Mouse (Mus musculus) limb, embryonic 11.5 days (tissue): Measurements from ENCODE around the gene Grk1. TPM values are rescaled to one million over a fixed set of nuclear protein-coding genes. Genes with fewer than 3 reads are reported as not detected.
A peak's percentile ranks its signal among the peaks of the same experiment; 100 is the strongest.

Source experiments
- ATAC-seq: fragments of 200-750 bp; cut with Nextera tagmentation; 2 replicates; pipeline ENCODE4 v1.8.0; 2017; ENCODE audit warnings: low read depth; ENCODE audit not compliant: insufficient number of reproducible peaks, low FRiP score, low TSS enrichment
- DNase-seq: peaks from one replicate; pipeline ENCODE4 v3.0.0-alpha.2; 2015; ENCODE audit warnings: low spot score
- H3K27ac ChIP-seq: fragments of 300-500 bp; sonication (generic); replicated peaks from 2 replicates; pipeline ENCODE4 v1.5.1; 2014; ENCODE audit warnings: low read depth, mild to moderate bottlenecking, low read length
- H3K27me3 ChIP-seq: fragments of 300-500 bp; sonication (generic); 2 replicates; pipeline ENCODE4 v1.6.1; 2014; ENCODE audit warnings: mild to moderate bottlenecking, low read length, mixed read lengths; ENCODE audit not compliant: control insufficient read depth, insufficient read depth
- H3K36me3 ChIP-seq: fragments of 300-500 bp; sonication (generic); 2 replicates; pipeline ENCODE4 v1.6.1; 2014; ENCODE audit warnings: mild to moderate bottlenecking, low read length, moderate library complexity, mixed read lengths; ENCODE audit not compliant: control insufficient read depth, insufficient read depth
- H3K4me1 ChIP-seq: fragments of 300-500 bp; sonication (generic); 2 replicates; pipeline ENCODE4 v1.6.1; 2014; ENCODE audit warnings: low read length, mixed read lengths; ENCODE audit not compliant: control insufficient read depth, insufficient read depth
- H3K4me2 ChIP-seq: fragments of 300-500 bp; sonication (generic); 2 replicates; pipeline ENCODE4 v1.6.1; 2014; ENCODE audit warnings: low read depth, mild to moderate bottlenecking, moderate library complexity; ENCODE audit not compliant: severe bottlenecking
- H3K4me3 ChIP-seq: fragments of 300-500 bp; sonication (generic); 2 replicates; pipeline ENCODE4 v1.5.1; 2014; ENCODE audit warnings: low read depth, low read length
- H3K9ac ChIP-seq: fragments of 300-500 bp; sonication (generic); 2 replicates; pipeline ENCODE4 v1.6.1; 2014; ENCODE audit warnings: mild to moderate bottlenecking, low read length
- H3K9me3 ChIP-seq: fragments of 300-500 bp; sonication (generic); 2 replicates; pipeline ENCODE4 v1.6.1; 2016; ENCODE audit warnings: low read length; ENCODE audit not compliant: control insufficient read depth
- WGBS: fragments of 180-500 bp; shearing (Covaris S2); extraction: QIAGEN DNeasy Blood & Tissue Kit; methylation state at CpG from one replicate; pipeline ENCODE4 v1.1.7; 2014; 5-methylcytosine and 5-hydroxymethylcytosine counted together
- polyA plus RNA-seq: library from polyadenylated mRNA; unstranded; fragments of >200 nt; fragmentation: Nextera tagmentation; extraction: Ambion mirVana; gene quantifications from 2 replicates; pipeline ENCODE4 v1.2.1, GENCODE M21; 2014

The Grk1 gene
- polyA plus RNA-seq, 1 experiment from 2014 or later: not detected

GRCm38 (mm10) chr8:13386366-13386765, 18.5 kb upstream of the Grk1 start:
- H3K9ac ChIP-seq: no peak overlapping the region
- no peak for ATAC-seq

DNA sequence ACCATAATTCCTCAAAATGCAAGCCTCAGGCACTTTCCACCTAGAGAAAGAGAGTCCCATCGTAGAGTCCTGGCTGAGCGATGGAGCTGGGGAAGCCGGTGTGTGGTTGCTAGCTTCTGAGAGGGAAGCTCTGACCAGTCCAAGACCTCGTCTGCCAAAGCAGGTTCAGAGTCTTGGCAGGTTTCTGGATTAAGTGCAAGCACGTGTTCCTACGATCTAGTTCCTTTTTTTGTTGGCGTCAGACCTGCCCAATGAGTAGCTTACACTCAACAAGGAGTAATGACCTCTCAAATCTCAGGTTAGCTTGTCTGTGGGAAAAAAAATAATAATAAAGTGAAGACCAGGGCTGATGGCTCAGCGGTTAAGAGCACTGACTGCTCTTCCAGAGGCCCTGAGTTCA, 17.2 kb upstream of the Grk1 start:
- Histone ChIP-seq H3K4me2 (no peak overlapping the region), H3K27me3 (no peaks in the 10 kb centered on the region), H3K4me3 (no peak overlapping the region), H3K27ac (no peak overlapping the region), H3K9me3 (no peaks in the 10 kb centered on the region), H3K9ac (no peak overlapping the region), H3K36me3 (no peaks in the 10 kb centered on the region), H3K4me1 (no peaks in the 10 kb centered on the region)
- WGBS: 85% methylated on average over 8 of the region's 8 CpGs
- ATAC-seq (no peak), DNase-seq (no peak)

More at GRCm38 (mm10) chr8:13386366-13386765, 18.5 kb upstream of the Grk1 start:
- H3K27me3 ChIP-seq: no peaks in the 10 kb centered on the region
- no peak for DNase-seq
- no peaks in the 10 kb centered on the region for H3K4me1 ChIP-seq
- H3K4me2 ChIP-seq: no peak overlapping the region
- H3K9me3 ChIP-seq: no peaks in the 10 kb centered on the region
- H3K27ac ChIP-seq: no peak overlapping the region
- 83% methylated on average over 13 of the region's 13 CpGs for WGBS
- H3K36me3 ChIP-seq: no peaks in the 10 kb centered on the region
- no peak overlapping the region for H3K4me3 ChIP-seq

GRCm38 (mm10) chr8:13388744-13389143, 16.1 kb upstream of the Grk1 start:
- Histone ChIP-seq H3K4me3 (no peak overlapping the region), H3K4me1 (no peaks in the 10 kb centered on the region), H3K9ac (no peak overlapping the region), H3K4me2 (no peak overlapping the region), H3K27ac (no peak overlapping the region), H3K36me3 (no peaks in the 10 kb centered on the region), H3K27me3 (no peaks in the 10 kb centered on the region), H3K9me3 (no peaks in the 10 kb centered on the region)
- no peak for DNase-seq
- 90% methylated on average over 2 of the region's 2 CpGs for WGBS
- ATAC-seq: no peak

DNA sequence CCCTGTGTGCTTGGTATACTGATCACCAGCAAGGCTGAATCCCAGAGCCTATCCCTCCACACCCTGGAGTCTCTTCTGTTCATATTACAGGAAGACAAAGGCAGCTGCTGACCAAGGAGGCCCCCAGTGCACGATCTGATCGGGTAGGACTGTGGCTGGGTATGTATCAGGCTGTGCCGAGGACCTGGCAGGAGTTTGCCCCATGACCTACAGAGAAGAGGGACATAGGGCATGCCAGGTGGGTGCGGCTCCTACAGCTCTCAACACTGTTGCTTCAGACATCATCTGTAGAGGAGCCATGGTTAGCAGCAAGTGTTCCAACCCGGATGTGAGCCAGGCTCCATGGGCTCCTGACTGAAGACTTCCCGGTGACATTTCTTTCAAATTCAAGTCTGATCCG, 11.0 kb upstream of the Grk1 start:
- Histone ChIP-seq H3K36me3 (no peaks in the 10 kb centered on the region), H3K27me3 (no peaks in the 10 kb centered on the region), H3K4me2 (no peak overlapping the region), H3K4me1 (no peaks in the 10 kb centered on the region), H3K9ac (no peak overlapping the region), H3K9me3 (no peaks in the 10 kb centered on the region), H3K4me3 (no peak overlapping the region), H3K27ac (no peak overlapping the region)
- 94% methylated on average over 7 of the region's 7 CpGs for WGBS
- DNase-seq (no peak), ATAC-seq (no peak)

DNA sequence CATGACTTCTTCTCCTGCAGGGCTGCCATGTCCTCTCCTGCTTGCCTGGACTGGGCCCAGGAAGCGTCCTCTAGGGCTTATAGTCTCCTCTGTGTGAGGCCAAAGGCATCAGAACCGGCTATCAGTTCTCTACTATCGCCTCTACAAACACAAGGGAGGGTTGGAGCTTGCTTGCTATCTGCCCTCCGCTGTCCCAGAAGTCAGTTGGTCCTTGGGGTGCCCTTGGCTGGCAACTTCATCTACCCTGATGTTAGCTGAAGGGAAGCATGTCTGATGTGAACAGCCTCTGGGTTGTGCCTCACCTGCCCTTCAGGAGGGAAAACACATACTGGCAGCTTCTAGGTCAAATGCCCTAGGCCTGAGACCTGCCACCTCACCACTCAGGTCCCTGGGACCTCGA, 8.2 kb upstream of the Grk1 start, which contains the start of gene Atp4b:
Atp4b (minus strand) TSS at position 101 of the 400 bp plus-strand sequence.
- no peaks in the 10 kb centered on the region for H3K27me3 ChIP-seq
- WGBS: 80% methylated on average over 5 of the region's 5 CpGs

GRCm38 (mm10) chr8:13403517-13403916, 1.4 kb upstream of the Grk1 start:
- Histone ChIP-seq H3K4me1 (no peaks in the 10 kb centered on the region), H3K4me3 (no peak overlapping the region), H3K36me3 (no peaks in the 10 kb centered on the region), H3K9me3 (no peaks in the 10 kb centered on the region), H3K4me2 (no peak overlapping the region), H3K27me3 (no peaks in the 10 kb centered on the region), H3K27ac (no peak overlapping the region), H3K9ac (no peak overlapping the region)
- no peak for ATAC-seq
- DNase-seq: no peak
- 74% methylated on average over 6 of the region's 6 CpGs for WGBS

More for the DNA sequence above, 8.2 kb upstream of the Grk1 start, which contains the start of gene Atp4b:
- Histone ChIP-seq H3K4me1 (no peaks in the 10 kb centered on the region), H3K27ac (no peak within 1 kb of the TSS), H3K9me3 (no peaks in the 10 kb centered on the region), H3K9ac (no peak within 1 kb of the TSS), H3K4me3 (no peak within 1 kb of the TSS), H3K4me2 (no peak within 1 kb of the TSS), H3K36me3 (no peaks in the 10 kb centered on the region)
- no peak for ATAC-seq
- no peak for DNase-seq

GRCm38 (mm10) chr8:13406011-13406410, 1.1 kb downstream of the Grk1 start:
- no peaks in the 10 kb centered on the region for H3K27me3 ChIP-seq
- WGBS: 84% methylated on average over 5 of the region's 5 CpGs
- H3K9ac ChIP-seq: no peak overlapping the region
- no peaks in the 10 kb centered on the region for H3K36me3 ChIP-seq
- no peaks in the 10 kb centered on the region for H3K4me1 ChIP-seq
- H3K9me3 ChIP-seq: no peaks in the 10 kb centered on the region
- H3K4me2 ChIP-seq: no peak overlapping the region
- H3K27ac ChIP-seq: no peak overlapping the region
- ATAC-seq (no peak), DNase-seq (no peak)
- no peak overlapping the region for H3K4me3 ChIP-seq

DNA sequence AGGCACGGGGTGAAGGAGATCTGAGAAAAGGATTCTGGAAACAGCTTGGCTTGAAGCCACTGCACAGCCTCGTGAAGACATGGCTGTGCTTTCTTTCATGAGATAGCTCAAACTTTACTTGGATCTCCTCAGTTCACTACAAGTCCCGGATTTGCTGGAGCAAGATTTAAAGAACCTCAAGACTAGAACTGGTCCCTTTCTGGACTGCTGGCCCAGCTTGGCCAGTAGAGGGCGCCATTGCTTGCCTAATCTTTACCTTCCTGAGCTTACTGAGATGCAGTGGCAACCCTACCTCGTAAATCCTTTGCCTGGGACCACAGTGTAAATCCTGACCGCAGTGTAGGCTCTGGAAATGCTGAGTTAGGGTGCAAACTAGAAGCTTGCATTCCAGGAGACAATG, 6.7 kb downstream of the Grk1 start:
- Histone ChIP-seq H3K27ac (no peak overlapping the region), H3K27me3 (no peaks in the 10 kb centered on the region), H3K4me1 (no peaks in the 10 kb centered on the region), H3K9ac (no peak overlapping the region), H3K4me3 (no peak overlapping the region), H3K36me3 (no peaks in the 10 kb centered on the region), H3K4me2 (no peak overlapping the region), H3K9me3 (no peaks in the 10 kb centered on the region)
- ATAC-seq: no peak
- DNase-seq: peak; percentile 80
- 26% methylated on average over 6 of the region's 6 CpGs for WGBS

- no peak overlapping the region for H3K4me3 ChIP-seq
- H3K9ac ChIP-seq: no peak overlapping the region
- no peaks in the 10 kb centered on the region for H3K36me3 ChIP-seq
- no peaks in the 10 kb centered on the region for H3K27me3 ChIP-seq
- no peak overlapping the region for H3K27ac ChIP-seq
- ATAC-seq: no peak
- no peaks in the 10 kb centered on the region for H3K4me1 ChIP-seq
- H3K4me2 ChIP-seq: no peak overlapping the region
- peak; percentile 75 for DNase-seq
- 63% methylated on average over 13 of the region's 13 CpGs for WGBS
- no peaks in the 10 kb centered on the region for H3K9me3 ChIP-seq
Measured at GRCm38 (mm10) chr8:13412891-13413558, 8.1 kb downstream of the Grk1 start.
